Mouse (Mus musculus): ENCODE measurements around the gene Cd68.
A peak's percentile ranks its signal among the peaks of the same experiment; 100 is the strongest.

The Cd68 gene

GRCm38 (mm10) chr11:69695046-69695360 lies 29.1 kb upstream of the Cd68 start:
- no peak for DNase-seq (ENCODE audit: low read depth)

GRCm38 (mm10) chr11:69693421-69693965 lies 27.5 kb upstream of the Cd68 start:
- DNase-seq (ENCODE audit: low read depth) = no peak

- DNase-seq (ENCODE audit: low read depth) = no peak
Measured at GRCm38 (mm10) chr11:69692863-69693262, 26.9 kb upstream of the Cd68 start.

- DNase-seq (ENCODE audit: low read depth) = no peak
Measured at GRCm38 (mm10) chr11:69692196-69692811, 26.4 kb upstream of the Cd68 start.

- no peak for DNase-seq (ENCODE audit: low read depth)
Measured at GRCm38 (mm10) chr11:69689891-69690290, 23.9 kb upstream of the Cd68 start.

GRCm38 (mm10) chr11:69687061-69687460 lies 21.1 kb upstream of the Cd68 start:
- no peak for DNase-seq (ENCODE audit: low read depth)

- no peak for DNase-seq (ENCODE audit: low read depth)
Measured at GRCm38 (mm10) chr11:69686377-69686776, 20.4 kb upstream of the Cd68 start.

- DNase-seq (ENCODE audit: low read depth) = no peak
Measured at GRCm38 (mm10) chr11:69685526-69686148, 19.7 kb upstream of the Cd68 start, which contains the start of gene Tnfsf13. Gene Tnfsf13 (minus strand): TSS chr11:69685784.

- DNase-seq (ENCODE audit: low read depth) = no peak
Measured at GRCm38 (mm10) chr11:69684936-69685335, 19.0 kb upstream of the Cd68 start.

- no peak for DNase-seq (ENCODE audit: low read depth)
Measured at GRCm38 (mm10) chr11:69684128-69684745, 18.3 kb upstream of the Cd68 start.

GRCm38 (mm10) chr11:69683576-69683975 lies 17.6 kb upstream of the Cd68 start:
- no peak for DNase-seq (ENCODE audit: low read depth)

- peak; percentile 94 for DNase-seq (ENCODE audit: low read depth)
Measured at GRCm38 (mm10) chr11:69682840-69683533, 17.0 kb upstream of the Cd68 start.

- no peak for DNase-seq (ENCODE audit: low read depth)
Measured at GRCm38 (mm10) chr11:69682209-69682839, 16.4 kb upstream of the Cd68 start.

GRCm38 (mm10) chr11:69681314-69682208 lies 15.6 kb upstream of the Cd68 start, which contains the start of gene Senp3:
Gene Senp3 (minus strand): TSS chr11:69682084.
- DNase-seq (ENCODE audit: low read depth) = peak; percentile 98

GRCm38 (mm10) chr11:69680136-69680855 lies 14.3 kb upstream of the Cd68 start:
- no peak for DNase-seq (ENCODE audit: low read depth)

GRCm38 (mm10) chr11:69679144-69679543 lies 13.2 kb upstream of the Cd68 start:
- no peak for DNase-seq (ENCODE audit: low read depth)

- DNase-seq (ENCODE audit: low read depth) = peak; percentile 100
Measured at GRCm38 (mm10) chr11:69672211-69672706, 6.3 kb upstream of the Cd68 start, which contains the start of gene Eif4a1. Gene Eif4a1 (minus strand): TSS chr11:69672423.

GRCm38 (mm10) chr11:69671726-69672124 lies 5.8 kb upstream of the Cd68 start:
- no peak for DNase-seq (ENCODE audit: low read depth)

- peak; percentile 99 for DNase-seq (ENCODE audit: low read depth)
Measured at GRCm38 (mm10) chr11:69670786-69671725, 5.1 kb upstream of the Cd68 start.

Data from induced T-regulatory cell, adult 2 months (primary cell).